Mouse (Mus musculus): ENCODE data around the gene AW822073.
"Not testable (repeated sequence)": the region's sequence is repeated elsewhere in the genome, so short reads cannot be mapped to it uniquely, and the experiment has no call there.

- not testable (repeated sequence) for TF ChIP-seq CTCF, EP300 (IDR thresholded peaks at IDR 0.05; ENCODE audit: low read depth)
Measured at GRCm38 (mm10) chr10:58233054-58233739, 8.5 kb upstream of the AW822073 start.

Measured in heart, postnatal 0 days (tissue).